Mouse (Mus musculus) urinary bladder, postnatal 14 days (tissue): ENCODE measurements around the gene Tuba4a.

ENCODE experiments used
- DNase-seq: peaks from one replicate; pipeline ENCODE4 v3.0.0; 2021; ENCODE audit warnings: low spot score

Tuba4a gene

GRCm38 (mm10) chr1:75219531-75219930 lies at the start of gene Tuba4a:
Tuba4a (minus strand) TSS chr1:75219865.
- DNase-seq: peak; percentile 23

- no peak for DNase-seq
These were observed 44.6 kb upstream of the Tuba4a start, which contains the start of gene Ptprn for GRCm38 (mm10) chr1:75264091-75264880. Ptprn (minus strand) TSS chr1:75264502.

GRCm38 (mm10) chr1:75262969-75263951 lies 43.6 kb upstream of the Tuba4a start:
- DNase-seq: peak; percentile 77

GRCm38 (mm10) chr1:75261278-75261677 lies 41.6 kb upstream of the Tuba4a start:
- DNase-seq: no peak

- no peak for DNase-seq
These were observed 35.9 kb upstream of the Tuba4a start for GRCm38 (mm10) chr1:75255516-75256046.

- DNase-seq: no peak
These were observed 35.0 kb upstream of the Tuba4a start for GRCm38 (mm10) chr1:75254625-75255013.

GRCm38 (mm10) chr1:75253849-75254624 lies 34.4 kb upstream of the Tuba4a start:
- DNase-seq: peak; percentile 80

GRCm38 (mm10) chr1:75253029-75253428 lies 33.4 kb upstream of the Tuba4a start:
- no peak for DNase-seq

GRCm38 (mm10) chr1:75252308-75252707 lies 32.6 kb upstream of the Tuba4a start:
- DNase-seq: no peak

GRCm38 (mm10) chr1:75251112-75251970 lies 31.7 kb upstream of the Tuba4a start:
- peak; percentile 82 for DNase-seq

GRCm38 (mm10) chr1:75250498-75250897 lies 30.8 kb upstream of the Tuba4a start:
- no peak for DNase-seq

- peak; percentile 71 for DNase-seq
These were observed 28.5 kb upstream of the Tuba4a start for GRCm38 (mm10) chr1:75248041-75248772.

- no peak for DNase-seq
These were observed 27.6 kb upstream of the Tuba4a start for GRCm38 (mm10) chr1:75247071-75247930.

- DNase-seq: no peak
These were observed 25.2 kb upstream of the Tuba4a start for GRCm38 (mm10) chr1:75244836-75245235.

- DNase-seq: no peak
These were observed 24.6 kb upstream of the Tuba4a start for GRCm38 (mm10) chr1:75244175-75244826.

GRCm38 (mm10) chr1:75243411-75243810 lies 23.7 kb upstream of the Tuba4a start:
- no peak for DNase-seq

- no peak for DNase-seq
These were observed 19.9 kb upstream of the Tuba4a start for GRCm38 (mm10) chr1:75239591-75239990.
